Mouse (Mus musculus) kidney, adult 2 months (tissue): ENCODE data around the gene Sco2.

Experiments
- CTCF ChIP-seq: fragments of 200-500 bp; conservative IDR thresholded peaks from 2 replicates; pipeline ENCODE4 v1.5.1; 2011; ENCODE audit warnings: low read depth, mild to moderate bottlenecking, control low read depth, low read length, moderate library complexity, mixed read lengths; ENCODE audit not compliant: insufficient read depth, insufficient read length
- POLR2A ChIP-seq: fragments of 200-500 bp; IDR thresholded peaks from one replicate; pipeline ENCODE4 v1.6.1; 2011; ENCODE audit warnings: low read depth, low read length, control low read depth

GRCm38 (mm10) chr15:89379429-89379828 lies 5.8 kb upstream of the Sco2 start:
- TF ChIP-seq CTCF (no peak), POLR2A (no peak)
